Mouse (Mus musculus): ENCODE data around the gene Ddc.

- TF ChIP-seq CTCF (IDR thresholded peaks at IDR 0.05; ENCODE audit: insufficient read depth, low read depth, low read length) (no peak), POLR2A (IDR thresholded peaks at IDR 0.05; ENCODE audit: insufficient read depth, low read depth, low read length) (no peak)
These were observed 33.4 kb downstream of the Ddc start for GRCm38 (mm10) chr11:11864446-11865101.
